Mouse (Mus musculus) brown adipose tissue, adult 24 weeks (tissue): ENCODE results near the gene Meis1. TPM values are rescaled to one million over a fixed set of nuclear protein-coding genes. Genes with fewer than 3 reads are reported as not detected.

Experiments
- H3K27ac ChIP-seq: fragments of 200-500 bp; replicated peaks from 2 replicates; pipeline ENCODE4 v1.5.1; 2012; ENCODE audit warnings: low read depth, mild to moderate bottlenecking, low read length
- H3K4me1 ChIP-seq: fragments of 200-500 bp; 2 replicates; pipeline ENCODE4 v1.6.1; 2012; ENCODE audit warnings: low read length, mixed read lengths; ENCODE audit not compliant: control insufficient read depth, insufficient read depth, insufficient read length
- H3K4me3 ChIP-seq: fragments of 200-500 bp; 2 replicates; pipeline ENCODE4 v1.5.1; 2012; ENCODE audit warnings: low read depth, mild to moderate bottlenecking, low read length, moderate library complexity; ENCODE audit not compliant: insufficient read depth
- polyA plus RNA-seq: library from polyadenylated mRNA; stranded (reverse); fragments of >200 nt; gene quantifications from 2 replicates; pipeline ENCODE4 v1.2.4, GENCODE M21; 2012; ENCODE audit not compliant: missing spikeins, insufficient read depth, insufficient read length

The Meis1 gene
- polyA plus RNA-seq, 1 experiment: 5.1 TPM

GRCm38 (mm10) chr11:18957097-18957804 lies 61.5 kb downstream of the Meis1 start:
- Histone ChIP-seq H3K4me3 (no peak overlapping the region), H3K27ac (no peak overlapping the region), H3K4me1 (peaks cover 10% of the 10 kb centered on the region)

- Histone ChIP-seq H3K27ac (no peak overlapping the region), H3K4me3 (no peak overlapping the region), H3K4me1 (peaks cover 10% of the 10 kb centered on the region)
These were observed 62.8 kb downstream of the Meis1 start for GRCm38 (mm10) chr11:18955969-18956368.

GRCm38 (mm10) chr11:18954852-18955251 lies 63.9 kb downstream of the Meis1 start:
- H3K4me1 ChIP-seq: peaks cover 10% of the 10 kb centered on the region
- H3K27ac ChIP-seq: no peak overlapping the region
- no peak overlapping the region for H3K4me3 ChIP-seq

- H3K27ac ChIP-seq: no peak overlapping the region
These were observed 64.9 kb downstream of the Meis1 start for GRCm38 (mm10) chr11:18953892-18954291.

GRCm38 (mm10) chr11:18948600-18949295 lies 70.0 kb downstream of the Meis1 start:
- H3K4me1 ChIP-seq: no peaks in the 10 kb centered on the region
- H3K27ac ChIP-seq: no peak overlapping the region
- H3K4me3 ChIP-seq: no peak overlapping the region

More at GRCm38 (mm10) chr11:18953892-18954291, 64.9 kb downstream of the Meis1 start:
- no peak overlapping the region for H3K4me3 ChIP-seq
- peaks cover 10% of the 10 kb centered on the region for H3K4me1 ChIP-seq

GRCm38 (mm10) chr11:18947434-18947833 lies 71.4 kb downstream of the Meis1 start:
- H3K4me3 ChIP-seq: no peak overlapping the region
- H3K27ac ChIP-seq: no peak overlapping the region
- no peaks in the 10 kb centered on the region for H3K4me1 ChIP-seq

- Histone ChIP-seq H3K4me3 (no peak overlapping the region), H3K4me1 (no peaks in the 10 kb centered on the region), H3K27ac (no peak overlapping the region)
These were observed 73.0 kb downstream of the Meis1 start for GRCm38 (mm10) chr11:18945778-18946177.

GRCm38 (mm10) chr11:18944972-18945625 lies 73.7 kb downstream of the Meis1 start:
- Histone ChIP-seq H3K4me3 (no peak overlapping the region), H3K4me1 (no peaks in the 10 kb centered on the region), H3K27ac (no peak overlapping the region)

GRCm38 (mm10) chr11:18944209-18944608 lies 74.6 kb downstream of the Meis1 start:
- Histone ChIP-seq H3K4me3 (no peak overlapping the region), H3K4me1 (no peaks in the 10 kb centered on the region), H3K27ac (no peak overlapping the region)

GRCm38 (mm10) chr11:18942990-18943389 lies 75.8 kb downstream of the Meis1 start:
- Histone ChIP-seq H3K27ac (no peak overlapping the region), H3K4me1 (no peaks in the 10 kb centered on the region)

GRCm38 (mm10) chr11:18940916-18941315 lies 77.9 kb downstream of the Meis1 start:
- Histone ChIP-seq H3K27ac (no peak overlapping the region), H3K4me3 (no peak overlapping the region), H3K4me1 (no peaks in the 10 kb centered on the region)

More at GRCm38 (mm10) chr11:18942990-18943389, 75.8 kb downstream of the Meis1 start:
- no peak overlapping the region for H3K4me3 ChIP-seq

- Histone ChIP-seq H3K27ac (no peak overlapping the region), H3K4me3 (no peak overlapping the region), H3K4me1 (no peaks in the 10 kb centered on the region)
These were observed 83.9 kb downstream of the Meis1 start for GRCm38 (mm10) chr11:18934921-18935320.

GRCm38 (mm10) chr11:18931001-18931874 lies 87.5 kb downstream of the Meis1 start:
- H3K4me3 ChIP-seq: no peak overlapping the region

GRCm38 (mm10) chr11:18929779-18930728 lies 88.7 kb downstream of the Meis1 start:
- Histone ChIP-seq H3K4me1 (no peaks in the 10 kb centered on the region), H3K4me3 (no peak overlapping the region), H3K27ac (no peak overlapping the region)

More at GRCm38 (mm10) chr11:18931001-18931874, 87.5 kb downstream of the Meis1 start:
- Histone ChIP-seq H3K4me1 (no peaks in the 10 kb centered on the region), H3K27ac (no peak overlapping the region)
